Mouse (Mus musculus): ENCODE results near the gene Ptprm.

Ptprm gene

GRCm38 (mm10) chr17:67354451-67355011 lies at the start of gene Ptprm:
Ptprm (minus strand) TSS chr17:67354457.
- peak; percentile 34 for DNase-seq

DNA sequence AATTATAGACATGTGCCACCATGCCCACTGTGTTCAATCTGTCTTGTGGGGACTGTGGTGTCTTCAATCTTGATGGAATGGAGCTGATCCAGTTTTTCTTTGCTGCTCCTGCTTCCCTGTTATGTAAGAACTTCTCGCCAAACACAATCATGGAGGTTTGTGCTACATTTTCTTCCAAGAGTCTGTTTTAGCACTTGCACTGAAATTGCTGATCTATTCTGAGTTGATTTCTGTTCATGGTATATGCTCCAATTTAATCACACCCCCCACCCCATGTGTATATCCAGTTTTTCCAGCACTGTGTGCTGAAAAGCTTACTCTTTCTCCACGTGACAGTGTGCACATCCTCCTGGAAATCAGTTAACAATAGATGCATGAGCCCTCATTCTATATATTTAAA lies 41.9 kb upstream of the Ptprm start:
- no peak for DNase-seq

- no peak for DNase-seq
Observed at GRCm38 (mm10) chr17:67390851-67391250, 36.6 kb upstream of the Ptprm start.

DNA sequence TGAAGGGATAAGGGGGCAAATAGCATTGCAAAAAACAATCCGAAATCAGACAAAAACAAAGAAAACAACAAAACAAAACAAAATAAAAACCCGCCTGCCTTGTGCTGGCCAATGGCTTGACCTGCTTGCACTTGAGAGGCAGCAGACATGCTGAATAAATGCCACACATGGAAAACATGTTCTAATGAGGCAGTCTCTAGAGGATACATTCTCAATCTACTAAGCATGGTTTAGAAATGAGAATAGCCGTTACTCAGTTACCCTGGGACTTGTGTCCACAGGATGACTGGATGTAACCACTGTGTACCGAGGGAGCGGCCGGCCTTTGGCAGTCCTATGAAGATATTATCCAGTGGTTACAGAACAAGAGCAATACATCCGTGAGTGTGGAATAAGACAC lies 33.9 kb upstream of the Ptprm start:
- DNase-seq, result no peak

GRCm38 (mm10) chr17:67385286-67385685 lies 31.0 kb upstream of the Ptprm start:
- no peak for DNase-seq

DNA sequence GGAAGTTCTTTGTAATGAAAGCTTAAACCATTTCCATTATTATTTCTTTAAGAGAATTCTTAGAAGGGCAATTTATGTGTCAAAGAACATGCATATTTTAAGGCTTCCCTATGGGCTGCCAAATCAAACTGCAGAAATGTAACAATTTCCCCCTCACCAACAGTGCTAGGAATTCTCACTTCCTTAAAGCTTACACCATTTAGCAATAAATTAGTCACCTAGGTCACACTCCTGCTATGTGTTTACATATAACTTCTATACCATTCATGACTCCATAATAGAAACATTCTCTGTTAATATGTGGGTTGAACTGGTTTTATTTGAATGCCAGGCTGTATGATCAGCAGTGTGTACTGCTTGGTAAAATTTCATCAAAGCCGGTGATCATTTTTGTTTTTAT lies 29.4 kb upstream of the Ptprm start:
- DNase-seq, result no peak

- no peak for DNase-seq
Observed at GRCm38 (mm10) chr17:67381618-67382017, 27.4 kb upstream of the Ptprm start.

DNA sequence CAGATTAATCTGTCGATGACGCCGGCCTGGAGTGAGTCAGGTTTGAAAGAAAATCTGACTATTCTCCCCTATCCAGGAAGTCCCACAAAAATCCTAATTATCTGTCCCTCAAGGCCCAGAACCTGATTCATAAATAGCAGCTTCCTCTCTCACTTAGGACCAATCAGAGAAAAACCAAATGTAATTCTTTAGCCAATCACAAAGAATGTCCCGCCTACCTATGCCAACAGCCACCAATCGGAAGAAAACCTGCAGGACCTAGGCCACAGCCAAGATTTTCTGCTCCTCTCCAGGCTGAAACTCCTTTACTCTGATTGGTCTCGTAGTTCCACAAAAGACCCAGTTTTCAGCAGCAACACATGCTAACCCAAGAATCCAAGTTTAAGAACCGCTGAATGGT lies 13.6 kb upstream of the Ptprm start:
- DNase-seq, result no peak

- DNase-seq, result no peak
Observed at GRCm38 (mm10) chr17:67364491-67364890, 10.2 kb upstream of the Ptprm start.

DNA sequence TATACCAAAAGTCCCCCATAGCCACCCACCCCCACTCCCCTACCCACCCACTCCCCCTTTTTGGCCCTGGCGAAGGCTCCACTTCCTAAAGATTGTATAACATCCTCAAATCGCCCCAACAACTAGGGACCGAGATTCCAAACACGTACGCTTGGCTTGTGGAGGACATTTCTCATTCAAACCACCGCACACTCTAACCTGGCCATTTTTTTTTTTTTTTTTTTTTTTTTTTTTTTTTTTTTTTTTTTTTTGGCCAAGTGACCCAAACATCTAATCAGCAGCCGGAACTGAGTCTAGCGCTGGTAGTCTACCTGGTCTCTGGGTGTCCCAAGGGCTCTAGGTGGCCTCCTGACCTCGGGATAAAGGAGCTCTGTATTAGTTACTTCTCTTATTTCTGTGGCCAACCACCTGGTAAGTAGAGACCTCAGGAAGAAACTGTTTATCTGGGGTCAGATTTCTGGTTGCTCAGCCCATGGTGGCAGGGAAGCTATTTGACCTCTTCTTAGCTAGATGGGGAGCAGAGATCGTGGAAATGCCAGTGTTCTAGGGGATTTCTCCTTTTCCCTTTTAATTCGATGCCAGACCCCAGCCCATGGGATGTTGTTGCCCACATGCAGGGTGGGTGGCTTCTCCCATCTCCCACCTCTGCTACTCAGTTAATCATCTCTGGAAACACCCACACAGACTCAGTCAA lies 9.3 kb upstream of the Ptprm start:
- no peak for DNase-seq

DNA sequence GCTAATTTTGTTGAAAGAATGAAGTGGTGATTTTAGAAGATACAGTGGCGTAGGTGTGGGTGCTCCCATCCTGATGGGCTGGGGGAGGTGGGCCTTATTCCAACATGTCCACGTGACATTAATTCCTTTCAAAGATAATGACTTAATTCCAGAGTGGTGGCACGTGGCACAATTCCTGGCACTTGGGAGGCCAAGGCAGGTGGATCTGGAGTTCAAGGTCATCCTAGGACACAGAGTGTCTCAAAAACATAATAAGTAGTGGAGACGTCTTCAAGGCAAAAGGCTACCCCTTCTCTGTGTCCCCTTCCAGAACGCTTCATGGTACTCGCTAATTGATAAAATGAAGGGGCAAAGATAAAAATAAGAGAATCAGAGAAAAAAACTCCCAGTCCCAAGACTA lies 7.9 kb upstream of the Ptprm start:
- no peak for DNase-seq

- no peak for DNase-seq
Observed at GRCm38 (mm10) chr17:67360606-67361005, 6.3 kb upstream of the Ptprm start.

DNA sequence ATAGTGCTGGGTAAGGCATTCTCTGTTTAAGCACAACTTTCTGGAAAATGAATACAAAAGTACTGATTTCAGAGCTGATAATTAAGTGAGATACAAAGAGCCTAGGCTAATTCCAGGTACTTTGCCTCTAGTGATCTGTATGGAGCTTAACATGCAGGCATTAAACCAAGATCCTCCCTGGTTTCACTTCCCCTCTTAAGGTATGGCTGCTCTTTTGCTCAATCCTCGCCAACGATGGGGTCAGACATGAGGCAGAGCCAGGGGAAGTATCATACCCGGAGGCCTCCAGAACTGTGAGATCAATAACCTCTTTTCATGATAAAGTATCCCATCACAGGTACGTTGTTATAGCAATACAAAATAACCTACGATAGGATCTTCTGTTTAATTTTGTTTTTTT lies 5.3 kb upstream of the Ptprm start:
- no peak for DNase-seq

DNA sequence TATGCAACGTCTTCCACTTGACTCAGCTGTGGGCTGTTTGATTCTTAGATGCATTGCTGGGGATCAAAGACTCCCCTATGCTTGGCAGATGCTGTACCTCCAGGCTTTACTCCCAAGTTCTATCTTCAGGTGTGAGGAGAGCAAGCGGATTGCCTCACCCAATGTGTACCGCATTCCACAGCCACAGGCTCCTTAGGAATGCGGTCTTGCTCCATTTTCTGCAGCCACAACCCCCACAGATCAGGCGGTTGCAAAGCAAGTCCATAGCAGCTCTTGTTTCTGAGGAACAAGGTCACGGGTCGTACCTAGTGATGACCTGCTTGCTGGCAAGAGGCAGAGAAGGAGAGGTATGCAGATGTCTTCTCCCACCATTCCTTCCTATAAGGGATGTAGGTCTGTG lies 4.3 kb upstream of the Ptprm start:
- DNase-seq, result no peak

DNA sequence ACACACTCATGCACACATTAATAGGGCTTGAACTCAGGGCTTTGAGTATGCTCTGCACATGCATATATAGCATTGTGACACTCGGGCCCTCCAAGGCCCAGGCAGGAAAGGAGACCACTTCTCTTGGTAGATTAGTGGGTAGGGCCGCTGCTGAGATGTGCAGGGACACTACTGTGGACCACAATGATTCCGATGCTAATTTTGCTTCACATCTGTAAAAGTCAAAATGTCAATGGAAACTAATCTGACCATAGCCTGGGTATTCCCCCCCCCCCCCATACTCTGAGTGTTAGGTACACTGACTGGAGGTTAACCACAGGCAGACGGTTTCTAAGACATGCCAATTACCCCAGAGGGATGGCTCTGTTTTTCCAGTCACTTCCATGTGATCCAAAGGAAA lies 2.9 kb upstream of the Ptprm start:
- no peak for DNase-seq

DNA sequence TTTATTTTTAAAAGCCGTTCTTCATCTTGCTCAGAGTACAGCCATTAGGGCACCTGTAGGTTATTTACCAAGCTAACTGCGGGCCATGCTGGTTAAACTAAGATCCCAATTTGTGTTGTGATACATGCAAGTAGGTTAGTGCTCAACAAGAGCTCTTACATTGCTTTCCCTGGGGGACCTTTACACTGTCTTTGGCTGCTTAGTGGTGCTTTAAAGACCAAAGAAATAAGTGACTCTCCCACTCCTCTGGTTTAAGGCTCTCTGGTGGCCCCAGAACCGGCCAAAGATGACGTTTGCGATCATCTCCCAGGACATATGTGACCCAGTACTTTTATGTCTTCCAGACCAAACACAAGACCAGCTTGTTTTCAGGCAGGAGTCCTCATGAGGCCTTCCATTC lies 994 bp upstream of the Ptprm start:
- no peak for DNase-seq

DNA sequence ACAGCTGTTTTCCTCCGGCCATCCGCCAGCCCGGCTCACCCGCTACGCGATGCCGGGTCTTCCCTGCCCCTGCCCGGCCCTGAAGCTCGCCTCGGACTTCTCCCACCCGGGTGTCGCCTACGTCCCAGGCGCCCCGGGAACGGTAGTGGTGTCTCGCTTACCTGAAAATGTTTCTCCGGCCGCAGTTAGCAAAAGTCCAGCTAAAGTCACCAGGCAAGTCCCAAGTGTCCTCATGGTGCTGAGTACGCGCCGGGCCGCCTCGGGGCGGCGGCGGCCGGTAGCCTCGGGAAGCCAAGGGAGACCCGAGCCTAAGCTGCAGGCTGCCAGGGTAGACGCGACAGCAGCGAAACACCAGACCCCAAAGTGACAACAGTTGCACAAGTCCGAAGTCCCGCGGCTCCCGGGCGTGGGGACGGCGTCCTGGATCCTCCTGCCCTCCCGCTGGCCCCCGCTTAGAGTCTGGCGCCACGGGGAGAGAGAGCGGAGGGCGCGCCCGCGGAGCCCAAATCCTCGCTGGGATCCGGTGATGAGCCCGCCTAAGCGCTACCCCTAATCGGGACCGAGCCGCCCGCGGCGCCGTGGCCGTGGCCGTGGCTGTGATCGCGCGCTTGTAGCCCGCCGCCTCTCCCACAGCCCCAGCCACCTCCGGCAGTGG lies 334 bp downstream of the Ptprm start:
- DNase-seq, result peak; percentile 10

DNA sequence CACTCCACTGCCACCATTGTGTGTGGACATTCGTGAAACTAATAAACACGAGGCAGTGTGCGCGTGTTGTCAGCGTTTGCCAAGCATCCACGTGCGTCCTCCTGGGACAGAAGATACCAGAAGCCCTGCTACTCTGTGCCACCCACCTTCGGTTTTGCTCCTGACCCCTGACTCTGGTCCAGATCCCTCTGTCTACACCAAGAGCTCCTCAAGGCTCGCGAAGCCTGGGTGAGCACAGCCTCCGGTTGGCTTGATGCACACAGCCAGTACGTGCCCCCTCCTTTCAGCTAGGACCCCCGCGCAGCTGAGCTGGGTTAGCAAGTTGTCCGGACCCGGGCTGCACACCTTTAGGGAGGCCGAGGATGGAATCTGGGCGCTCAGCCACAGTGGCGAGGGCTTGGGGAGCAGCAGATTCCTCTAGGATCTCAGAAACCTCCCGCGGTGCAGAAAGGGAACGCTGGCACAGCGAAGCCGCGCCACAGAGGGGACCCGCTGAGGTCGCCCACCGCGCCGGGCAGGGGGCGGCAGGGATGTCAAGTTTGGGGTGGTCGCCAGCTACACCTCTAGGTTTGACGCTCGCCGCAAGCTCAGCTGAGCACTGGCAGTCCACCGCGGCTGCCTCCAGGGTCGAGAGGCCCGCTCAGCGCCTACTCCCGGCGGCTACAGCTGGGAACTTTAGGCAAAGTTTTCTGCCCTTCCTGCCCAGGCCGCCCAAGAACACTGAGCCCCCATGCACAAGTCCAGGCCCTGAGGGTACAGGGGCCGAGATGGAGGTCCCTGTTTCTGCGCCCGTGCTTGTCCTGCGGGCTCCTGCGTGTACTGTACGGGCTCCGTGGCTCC lies 1.1 kb downstream of the Ptprm start:
- DNase-seq, result peak; percentile 5

DNA sequence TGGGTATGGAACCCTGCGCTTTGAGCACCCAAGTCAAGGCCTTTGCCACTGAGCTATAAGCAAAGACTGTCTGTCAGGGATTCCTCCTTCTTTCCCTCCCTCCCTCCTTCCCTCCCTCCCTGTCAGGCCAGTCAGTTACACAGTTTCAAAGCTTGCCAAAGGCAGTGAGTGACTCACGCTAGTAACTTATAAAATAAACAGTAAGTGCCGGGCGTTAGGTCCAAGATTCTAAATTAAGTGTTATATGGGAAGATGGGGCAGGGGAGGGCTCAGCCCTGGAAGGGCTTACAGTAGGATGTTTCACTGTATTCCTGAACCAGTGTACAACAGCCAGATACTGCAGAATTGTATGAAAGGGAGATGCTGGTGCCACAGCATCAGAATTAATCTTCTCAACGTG lies 2.8 kb downstream of the Ptprm start:
- no peak for DNase-seq

DNA sequence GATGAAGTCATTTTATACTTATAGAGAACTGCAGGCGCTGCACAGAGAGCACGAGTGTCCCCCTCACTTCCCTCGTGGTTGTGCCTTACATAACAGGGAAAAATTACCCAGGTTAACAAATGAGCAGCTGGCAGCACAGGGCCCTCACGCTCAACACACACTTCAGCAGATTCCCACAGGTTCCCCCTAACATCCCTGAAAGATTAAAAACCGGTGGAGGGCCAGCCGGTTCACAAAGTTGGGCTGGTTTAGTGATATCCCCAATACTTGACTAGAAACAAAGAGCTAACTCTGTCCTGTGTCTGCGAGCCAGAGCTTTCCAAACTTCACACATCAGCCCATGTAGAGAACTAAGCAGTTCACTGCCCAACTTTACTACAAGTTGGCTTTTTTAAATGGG lies 3.7 kb downstream of the Ptprm start:
- no peak for DNase-seq

GRCm38 (mm10) chr17:67349594-67349993 lies 4.7 kb downstream of the Ptprm start:
- no peak for DNase-seq

GRCm38 (mm10) chr17:67346921-67347320 lies 7.3 kb downstream of the Ptprm start:
- no peak for DNase-seq

GRCm38 (mm10) chr17:67345157-67345556 lies 9.1 kb downstream of the Ptprm start:
- no peak for DNase-seq

DNA sequence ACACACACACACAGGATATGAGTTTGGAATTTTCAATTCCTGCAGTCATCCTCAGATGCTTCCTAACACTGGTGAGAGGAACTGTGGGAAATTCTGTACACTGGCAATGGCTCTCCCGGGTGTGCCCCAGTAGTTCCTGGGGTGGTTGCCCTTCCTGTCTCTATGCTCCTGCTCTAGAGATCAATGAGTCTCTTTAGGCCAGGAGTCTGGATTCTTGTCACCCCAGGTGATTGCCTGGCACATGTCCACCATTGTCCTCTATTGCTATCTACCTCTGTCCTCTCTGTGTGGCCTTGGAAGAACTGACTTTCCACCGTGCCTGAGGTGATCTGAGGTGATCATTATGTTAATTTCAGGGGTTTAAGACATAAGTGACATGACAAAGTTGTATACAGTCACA lies 10.8 kb downstream of the Ptprm start:
- DNase-seq, result no peak
